Mouse (Mus musculus) intestine, embryonic 14.5 days (tissue): ENCODE measurements around the gene Tubgcp4. TPM values are rescaled to one million over a fixed set of nuclear protein-coding genes. Genes with fewer than 3 reads are reported as not detected.

Experiments
- ATAC-seq: fragments of 200-750 bp; cut with Nextera tagmentation; replicated peaks from 2 replicates; pipeline ENCODE4 v1.8.0; 2017; ENCODE audit warnings: low read depth, moderate number of reproducible peaks, moderate TSS enrichment, moderate library complexity; ENCODE audit not compliant: low FRiP score, low TSS enrichment
- DNase-seq: peaks from one replicate; pipeline ENCODE4 v3.0.0-alpha.2; 2018; ENCODE audit warnings: low spot score
- H3K27ac ChIP-seq: fragments of 300-500 bp; sonication (generic); 2 replicates; pipeline ENCODE4 v1.5.1; 2014; ENCODE audit warnings: low read depth, mild to moderate bottlenecking, control low read depth
- H3K27me3 ChIP-seq: fragments of 300-500 bp; sonication (generic); replicated peaks from 2 replicates; pipeline ENCODE4 v1.6.1; 2014; ENCODE audit warnings: low read length, control low read depth; ENCODE audit not compliant: control insufficient read depth, insufficient read depth
- H3K36me3 ChIP-seq: fragments of 300-500 bp; sonication (generic); 2 replicates; pipeline ENCODE4 v1.6.1; 2014; ENCODE audit warnings: low read length, control low read depth; ENCODE audit not compliant: control insufficient read depth, insufficient read depth
- H3K4me1 ChIP-seq: fragments of 300-500 bp; sonication (generic); replicated peaks from 2 replicates; pipeline ENCODE4 v1.6.1; 2014; ENCODE audit warnings: low read length, control low read depth, mixed read lengths; ENCODE audit not compliant: control insufficient read depth, insufficient read depth
- H3K4me2 ChIP-seq: fragments of 300-500 bp; sonication (generic); 2 replicates; pipeline ENCODE4 v1.6.1; 2014; ENCODE audit warnings: low read length
- H3K4me3 ChIP-seq: fragments of 300-500 bp; sonication (generic); 2 replicates; pipeline ENCODE4 v1.5.1; 2014; ENCODE audit warnings: low read depth, low read length, control low read depth, mixed read lengths
- H3K9ac ChIP-seq: fragments of 300-500 bp; sonication (generic); 2 replicates; pipeline ENCODE4 v1.6.1; 2014; ENCODE audit warnings: mild to moderate bottlenecking, low read length
- H3K9me3 ChIP-seq: fragments of 300-500 bp; sonication (generic); 2 replicates; pipeline ENCODE4 v1.6.1; 2016; ENCODE audit warnings: low read length, control low read depth; ENCODE audit not compliant: control insufficient read depth
- WGBS: fragments of 180-500 bp; shearing (Covaris S2); extraction: QIAGEN DNeasy Blood & Tissue Kit; methylation state at CpG from one replicate; pipeline ENCODE4 v1.1.7; 2014; 5-methylcytosine and 5-hydroxymethylcytosine counted together
- polyA plus RNA-seq: library from polyadenylated mRNA; unstranded; fragments of >200 nt; fragmentation: Nextera tagmentation; extraction: Ambion mirVana; gene quantifications from 2 replicates; pipeline ENCODE4 v1.2.1, GENCODE M21; 2014

Gene Tubgcp4
- polyA plus RNA-seq, 1 experiment from 2014 or later: 51.6 TPM

DNA sequence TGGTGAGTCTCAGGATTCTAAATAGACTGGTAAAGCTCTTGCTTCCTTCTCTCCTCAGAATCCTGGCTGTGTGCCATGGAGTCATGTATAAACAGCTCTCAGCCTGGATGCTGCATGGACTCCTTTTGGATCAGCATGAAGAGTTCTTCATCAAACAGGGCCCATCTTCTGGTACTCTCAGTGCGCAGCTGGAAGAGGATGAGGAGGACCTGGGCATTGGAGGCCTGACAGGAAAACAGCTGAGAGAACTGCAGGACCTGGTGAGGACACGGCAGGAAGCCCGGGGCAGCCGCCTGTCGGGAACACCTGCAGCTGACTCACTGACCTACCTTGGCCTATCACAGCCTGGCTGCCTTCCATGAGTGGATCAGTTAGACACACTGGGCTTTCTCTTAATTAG is 13.0 kb downstream of the Tubgcp4 start:
- no peaks in the 10 kb centered on the region for H3K4me1 ChIP-seq
- peaks cover 74% of the 10 kb centered on the region for H3K36me3 ChIP-seq
- H3K4me2 ChIP-seq: no peak overlapping the region
- DNase-seq (no peak), ATAC-seq (no peak)
- 75% methylated on average over 5 of the region's 5 CpGs for WGBS
- H3K27ac ChIP-seq: no peak overlapping the region
- no peak overlapping the region for H3K4me3 ChIP-seq
- H3K27me3 ChIP-seq: no peaks in the 10 kb centered on the region
- H3K9me3 ChIP-seq: no peaks in the 10 kb centered on the region
- H3K9ac ChIP-seq: no peak overlapping the region

DNA sequence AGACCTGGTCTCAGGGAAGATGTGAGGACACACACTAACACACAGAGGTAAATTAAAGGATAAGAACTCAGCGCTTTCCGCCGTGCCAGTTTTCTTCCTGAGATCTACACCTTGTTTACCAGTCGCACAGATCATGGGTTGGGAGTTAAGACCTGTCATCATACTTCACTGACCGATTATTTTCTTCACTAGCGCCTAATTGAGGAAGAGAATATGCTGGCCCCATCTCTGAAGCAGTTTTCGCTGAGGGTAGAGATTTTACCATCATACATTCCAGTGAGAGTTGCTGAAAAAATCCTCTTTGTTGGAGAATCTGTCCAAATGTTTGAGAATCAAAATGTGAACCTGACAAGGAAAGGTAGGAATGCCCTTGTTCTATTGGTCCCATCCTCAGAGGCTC is 13.7 kb downstream of the Tubgcp4 start:
- WGBS: 96% methylated on average over 7 of the region's 7 CpGs
- no peak for DNase-seq
- Histone ChIP-seq H3K27me3 (no peaks in the 10 kb centered on the region), H3K4me1 (no peaks in the 10 kb centered on the region), H3K9me3 (no peaks in the 10 kb centered on the region), H3K27ac (no peak overlapping the region), H3K9ac (no peak overlapping the region), H3K36me3 (peaks cover 74% of the 10 kb centered on the region), H3K4me3 (no peak overlapping the region), H3K4me2 (no peak overlapping the region)
- no peak for ATAC-seq

DNA sequence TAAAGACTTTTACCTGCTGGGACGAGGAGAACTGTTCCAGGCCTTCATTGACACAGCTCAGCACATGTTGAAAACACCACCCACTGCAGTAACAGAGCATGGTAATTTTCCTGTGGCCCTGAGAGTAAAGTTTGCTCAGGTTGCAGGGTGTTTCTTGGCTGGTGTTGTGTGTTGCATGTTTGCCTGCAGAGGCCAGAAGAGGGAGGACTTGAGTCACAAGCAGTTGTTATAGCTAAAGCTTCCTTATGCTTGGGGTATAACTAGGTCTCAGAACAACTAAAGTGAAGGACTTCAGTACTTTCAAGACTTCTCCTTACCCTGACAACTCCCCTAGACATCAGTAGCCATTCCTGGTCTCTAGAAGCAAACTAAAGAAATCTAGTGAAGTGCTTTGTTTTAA is 18.1 kb downstream of the Tubgcp4 start:
- no peak overlapping the region for H3K4me2 ChIP-seq
- no peaks in the 10 kb centered on the region for H3K9me3 ChIP-seq
- H3K4me1 ChIP-seq: no peaks in the 10 kb centered on the region
- H3K4me3 ChIP-seq: no peak overlapping the region
- DNase-seq (peak; percentile 48), ATAC-seq (no peak)
- WGBS: 84% methylated on average over 1 of the region's 1 CpGs
- H3K27ac ChIP-seq: no peak overlapping the region
- H3K36me3 ChIP-seq: peaks cover 99% of the 10 kb centered on the region
- no peaks in the 10 kb centered on the region for H3K27me3 ChIP-seq
- no peak overlapping the region for H3K9ac ChIP-seq

DNA sequence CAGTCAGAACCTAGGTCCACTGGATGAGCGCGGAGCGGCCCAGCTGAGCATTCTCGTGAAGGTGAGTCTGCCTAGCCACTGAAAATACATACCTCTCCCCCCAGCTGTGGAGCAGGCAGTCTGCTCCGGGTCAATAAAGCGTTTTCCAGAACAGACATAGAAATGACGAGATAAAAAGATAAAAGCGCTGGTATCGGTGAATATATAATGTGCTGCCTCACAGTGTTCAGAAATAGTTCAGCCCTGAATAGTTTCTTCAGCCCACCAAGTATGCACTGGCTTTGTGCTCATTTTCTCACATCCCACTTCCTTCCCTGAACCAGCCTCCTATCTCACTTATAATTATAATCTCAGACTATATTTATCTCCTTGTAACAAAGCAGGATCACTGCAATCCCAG is 25.0 kb downstream of the Tubgcp4 start:
- H3K36me3 ChIP-seq: peaks cover 100% of the 10 kb centered on the region
- WGBS: 93% methylated on average over 9 of the region's 9 CpGs

DNA sequence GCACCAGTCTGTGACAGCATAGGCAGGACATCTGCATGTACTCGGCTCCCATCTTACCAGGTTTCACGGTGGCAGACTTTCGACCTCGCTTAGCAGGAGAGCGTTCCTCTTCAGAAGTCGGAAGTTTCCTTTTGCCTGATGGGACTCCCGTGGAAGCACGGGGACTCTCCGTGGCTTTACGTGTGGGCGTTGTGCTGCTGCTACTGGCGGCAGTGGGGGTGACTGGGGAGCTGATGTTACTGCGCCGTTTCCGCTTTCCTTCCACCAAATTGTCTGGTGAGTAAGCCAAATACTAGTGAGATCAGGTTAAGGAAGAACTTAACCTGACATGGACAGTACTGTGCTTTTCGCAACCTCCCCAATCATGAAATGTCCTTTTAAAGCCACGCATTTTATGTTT is 33.8 kb downstream of the Tubgcp4 start:
- DNase-seq (no peak), ATAC-seq (no peak)
- Histone ChIP-seq H3K27ac (no peak overlapping the region), H3K4me2 (no peak overlapping the region), H3K9ac (no peak overlapping the region), H3K9me3 (no peaks in the 10 kb centered on the region), H3K4me1 (no peaks in the 10 kb centered on the region), H3K36me3 (peaks cover 97% of the 10 kb centered on the region), H3K27me3 (no peaks in the 10 kb centered on the region), H3K4me3 (no peak overlapping the region)
- 95% methylated on average over 17 of the region's 17 CpGs for WGBS

More for the DNA sequence above, 25.0 kb downstream of the Tubgcp4 start:
- Histone ChIP-seq H3K4me3 (no peak overlapping the region), H3K27me3 (no peaks in the 10 kb centered on the region), H3K27ac (no peak overlapping the region), H3K4me2 (no peak overlapping the region), H3K9ac (no peak overlapping the region), H3K9me3 (no peaks in the 10 kb centered on the region), H3K4me1 (no peaks in the 10 kb centered on the region)
- DNase-seq: peak; percentile 45
- ATAC-seq: no peak

DNA sequence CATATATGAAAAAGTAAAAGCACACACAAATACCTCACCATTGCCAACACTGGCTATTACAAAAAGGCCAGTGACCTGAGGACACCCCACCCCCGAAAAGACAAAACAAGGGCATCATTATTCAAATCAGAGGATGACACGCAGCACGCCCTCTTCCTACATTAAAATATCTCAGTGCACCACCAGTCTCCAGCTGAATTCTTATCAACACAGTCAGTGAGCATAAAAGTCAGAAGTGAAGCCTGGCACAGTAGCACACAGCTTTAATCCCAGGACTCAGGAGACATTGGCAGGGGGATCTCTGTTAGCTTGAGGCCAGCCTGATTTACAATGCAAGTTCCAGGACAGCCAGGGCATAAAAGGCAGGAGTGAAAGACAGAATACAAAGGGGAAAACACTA is 36.1 kb downstream of the Tubgcp4 start:
- Histone ChIP-seq H3K36me3 (peaks cover 97% of the 10 kb centered on the region), H3K4me2 (no peak overlapping the region), H3K27ac (no peak overlapping the region), H3K9me3 (no peaks in the 10 kb centered on the region), H3K9ac (no peak overlapping the region), H3K27me3 (no peaks in the 10 kb centered on the region), H3K4me1 (no peaks in the 10 kb centered on the region), H3K4me3 (no peak overlapping the region)
- ATAC-seq: no peak
- WGBS: 95% methylated on average over 3 of the region's 3 CpGs
- DNase-seq: no peak

DNA sequence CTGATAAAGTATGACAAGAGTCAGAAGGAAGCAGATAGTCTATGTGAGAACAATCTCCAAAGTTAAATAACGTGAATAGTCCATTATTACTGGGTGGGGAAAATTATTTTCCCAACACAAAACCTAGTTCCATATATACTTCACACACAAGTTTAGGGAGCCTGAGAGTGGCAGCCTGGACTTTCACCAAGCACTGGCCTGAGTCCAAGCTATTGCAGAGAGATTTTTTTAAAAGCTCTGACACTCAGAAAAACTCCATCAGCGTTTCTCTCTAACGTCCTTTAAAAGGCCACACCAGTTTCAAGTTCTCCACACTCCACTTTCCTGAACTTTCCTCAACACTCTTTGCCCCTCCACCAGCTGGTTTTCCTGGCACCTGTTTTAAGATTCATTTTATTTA is 44.0 kb downstream of the Tubgcp4 start:
- Histone ChIP-seq H3K4me2 (no peak overlapping the region), H3K27me3 (no peaks in the 10 kb centered on the region), H3K4me1 (no peaks in the 10 kb centered on the region), H3K36me3 (peaks cover 79% of the 10 kb centered on the region), H3K27ac (no peak overlapping the region), H3K9ac (no peak overlapping the region), H3K4me3 (no peak overlapping the region), H3K9me3 (no peaks in the 10 kb centered on the region)
- WGBS: 87% methylated on average over 3 of the region's 3 CpGs
- ATAC-seq (no peak), DNase-seq (no peak)

DNA sequence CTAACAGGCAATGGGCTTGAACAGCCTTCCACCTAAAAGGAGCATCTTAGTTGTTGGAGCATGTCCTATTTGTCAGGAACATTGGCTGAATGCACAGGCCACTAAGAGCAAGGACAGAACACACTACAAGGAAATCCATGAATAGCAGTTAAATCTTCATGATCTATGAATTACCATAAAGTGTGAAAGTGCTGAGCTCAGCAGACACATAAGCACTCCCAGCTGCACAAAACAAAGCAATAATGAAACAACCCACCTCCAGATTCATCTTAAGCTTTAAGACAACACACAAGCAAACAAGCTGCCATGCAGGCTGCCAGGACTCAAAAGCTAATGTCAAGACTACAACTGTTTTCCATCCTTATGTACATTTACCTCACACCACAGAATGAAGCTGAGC is 48.7 kb downstream of the Tubgcp4 start:
- ATAC-seq: no peak
- no peak for DNase-seq
- H3K9ac ChIP-seq: no peak overlapping the region
- H3K27ac ChIP-seq: no peak overlapping the region
- H3K4me1 ChIP-seq: no peaks in the 10 kb centered on the region
- no peaks in the 10 kb centered on the region for H3K9me3 ChIP-seq
- H3K4me2 ChIP-seq: no peak overlapping the region
- H3K27me3 ChIP-seq: no peaks in the 10 kb centered on the region
- no peak overlapping the region for H3K4me3 ChIP-seq
- peaks cover 86% of the 10 kb centered on the region for H3K36me3 ChIP-seq

DNA sequence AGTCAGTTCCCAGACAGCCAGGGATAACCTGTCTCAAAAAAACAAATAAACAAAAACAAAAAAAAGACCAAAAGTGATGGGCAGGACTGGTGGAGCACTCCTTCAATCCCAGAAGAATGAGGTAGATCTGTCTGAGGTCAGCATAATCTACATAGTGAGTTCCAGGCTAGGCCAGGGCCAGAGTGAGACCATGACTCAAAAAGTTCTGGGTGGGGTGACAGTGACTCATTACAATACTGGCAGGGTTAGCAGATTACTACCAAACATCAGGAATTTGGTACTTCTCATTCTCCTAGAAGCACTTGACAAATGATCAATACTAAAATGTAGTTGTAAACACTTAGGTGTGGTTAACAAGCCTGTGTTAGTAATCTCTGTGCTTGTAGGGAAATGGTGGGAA is 49.5 kb downstream of the Tubgcp4 start:
- no peaks in the 10 kb centered on the region for H3K4me1 ChIP-seq
- H3K27ac ChIP-seq: no peak overlapping the region
- H3K4me3 ChIP-seq: no peak overlapping the region
- peaks cover 85% of the 10 kb centered on the region for H3K36me3 ChIP-seq
- no peak for ATAC-seq
- H3K9me3 ChIP-seq: no peaks in the 10 kb centered on the region
- no peak overlapping the region for H3K4me2 ChIP-seq
- no peak for DNase-seq
- no peak overlapping the region for H3K9ac ChIP-seq
- no peaks in the 10 kb centered on the region for H3K27me3 ChIP-seq
